Mouse (Mus musculus): ENCODE results near the gene Spire2. TPM values are rescaled to one million over a fixed set of nuclear protein-coding genes. Genes with fewer than 3 reads are reported as not detected.
"Not testable (repeated sequence)": the region's sequence is repeated elsewhere in the genome, so short reads cannot be mapped to it uniquely, and the experiment has no call there.

Gene Spire2
- polyA plus RNA-seq, 1 experiment from 2014 or later = 2.9 TPM

- H3K36me3 ChIP-seq (ENCODE audit: control insufficient read depth, insufficient read depth, low read length) = no peaks in the 10 kb centered on the region
- no peak within 1 kb of the TSS for H3K9ac ChIP-seq (ENCODE audit: low read depth, low read length)
- peaks cover 34% of the 10 kb centered on the region for H3K4me1 ChIP-seq (ENCODE audit: control insufficient read depth, insufficient read depth, low read length)
- peaks cover 48% of the 10 kb centered on the region for H3K27me3 ChIP-seq (ENCODE audit: control insufficient read depth, insufficient read depth, low read length)
- no peak within 1 kb of the TSS for H3K27ac ChIP-seq (ENCODE audit: low read depth, low read length)
- ATAC-seq (replicated peaks; ENCODE audit: insufficient number of reproducible peaks, low FRiP score, low TSS enrichment) = 0 out of 2 replicates have a peak, but pooled peaks have one; percentile 27
- WGBS (ENCODE audit: insufficient replicate concordance) = under 1% methylated on average over 29 of the region's 29 CpGs
- H3K9me3 ChIP-seq (replicated peaks; ENCODE audit: control insufficient read depth, low read length) = no peaks in the 10 kb centered on the region
- H3K4me3 ChIP-seq (ENCODE audit: low read depth, low read length) = peak within 1 kb of the TSS; percentile 37
- peak within 1 kb of the TSS; percentile 64 for H3K4me2 ChIP-seq
Observed at GRCm38 (mm10) chr8:123411246-123411645, 78.7 kb downstream of the Spire2 start, which contains the start of gene Tubb3. Tubb3 (plus strand) TSS chr8:123411424.

GRCm38 (mm10) chr8:123411781-123412327, 79.3 kb downstream of the Spire2 start:
- peaks cover 37% of the 10 kb centered on the region for H3K4me1 ChIP-seq (ENCODE audit: control insufficient read depth, insufficient read depth, low read length)
- no peak for ATAC-seq (replicated peaks; ENCODE audit: insufficient number of reproducible peaks, low FRiP score, low TSS enrichment)
- peak overlapping the region; percentile 64 for H3K4me2 ChIP-seq
- no peak overlapping the region for H3K27ac ChIP-seq (ENCODE audit: low read depth, low read length)
- no peaks in the 10 kb centered on the region for H3K9me3 ChIP-seq (replicated peaks; ENCODE audit: control insufficient read depth, low read length)
- no peaks in the 10 kb centered on the region for H3K36me3 ChIP-seq (ENCODE audit: control insufficient read depth, insufficient read depth, low read length)
- H3K27me3 ChIP-seq (ENCODE audit: control insufficient read depth, insufficient read depth, low read length) = peaks cover 48% of the 10 kb centered on the region
- no peak overlapping the region for H3K9ac ChIP-seq (ENCODE audit: low read depth, low read length)
- whole genome bisulfite sequencing (ENCODE audit: insufficient replicate concordance) = 11% methylated on average over 16 of the region's 16 CpGs
- peak overlapping the region; percentile 37 for H3K4me3 ChIP-seq (ENCODE audit: low read depth, low read length)

GRCm38 (mm10) chr8:123412560-123413170, 80.2 kb downstream of the Spire2 start:
- peaks cover 45% of the 10 kb centered on the region for H3K27me3 ChIP-seq (ENCODE audit: control insufficient read depth, insufficient read depth, low read length)
- no peak overlapping the region for H3K9ac ChIP-seq (ENCODE audit: low read depth, low read length)
- H3K36me3 ChIP-seq (ENCODE audit: control insufficient read depth, insufficient read depth, low read length) = no peaks in the 10 kb centered on the region
- 2% methylated on average over 12 of the region's 12 CpGs for WGBS (ENCODE audit: insufficient replicate concordance)
- peak overlapping the region; percentile 19 for H3K4me2 ChIP-seq
- peaks cover 37% of the 10 kb centered on the region for H3K4me1 ChIP-seq (ENCODE audit: control insufficient read depth, insufficient read depth, low read length)
- H3K9me3 ChIP-seq (replicated peaks; ENCODE audit: control insufficient read depth, low read length) = no peaks in the 10 kb centered on the region
- ATAC-seq (replicated peaks; ENCODE audit: insufficient number of reproducible peaks, low FRiP score, low TSS enrichment) = no peak
- no peak overlapping the region for H3K27ac ChIP-seq (ENCODE audit: low read depth, low read length)
- H3K4me3 ChIP-seq (ENCODE audit: low read depth, low read length) = no peak overlapping the region

- H3K36me3 ChIP-seq (ENCODE audit: control insufficient read depth, insufficient read depth, low read length) = no peaks in the 10 kb centered on the region
- H3K4me3 ChIP-seq (ENCODE audit: low read depth, low read length) = no peak overlapping the region
- ATAC-seq (replicated peaks; ENCODE audit: insufficient number of reproducible peaks, low FRiP score, low TSS enrichment) = no peak
- H3K9ac ChIP-seq (ENCODE audit: low read depth, low read length) = no peak overlapping the region
- H3K4me1 ChIP-seq (ENCODE audit: control insufficient read depth, insufficient read depth, low read length) = peaks cover 28% of the 10 kb centered on the region
- no peak overlapping the region for H3K4me2 ChIP-seq
- no peaks in the 10 kb centered on the region for H3K9me3 ChIP-seq (replicated peaks; ENCODE audit: control insufficient read depth, low read length)
- no peak overlapping the region for H3K27ac ChIP-seq (ENCODE audit: low read depth, low read length)
- 10% methylated on average over 9 of the region's 9 CpGs for WGBS (ENCODE audit: insufficient replicate concordance)
- peaks cover 41% of the 10 kb centered on the region for H3K27me3 ChIP-seq (ENCODE audit: control insufficient read depth, insufficient read depth, low read length)
Observed at GRCm38 (mm10) chr8:123414255-123414654, 81.7 kb downstream of the Spire2 start.

GRCm38 (mm10) chr8:123414997-123415696, 82.6 kb downstream of the Spire2 start:
- not testable (repeated sequence) for H3K36me3 ChIP-seq (ENCODE audit: control insufficient read depth, insufficient read depth, low read length); H3K9ac ChIP-seq (ENCODE audit: low read depth, low read length); H3K27ac ChIP-seq (ENCODE audit: low read depth, low read length); H3K9me3 ChIP-seq (replicated peaks; ENCODE audit: control insufficient read depth, low read length); H3K4me2 ChIP-seq; H3K4me3 ChIP-seq (ENCODE audit: low read depth, low read length); ATAC-seq (replicated peaks; ENCODE audit: insufficient number of reproducible peaks, low FRiP score, low TSS enrichment)
- peaks cover 19% of the 10 kb centered on the region for H3K4me1 ChIP-seq (ENCODE audit: control insufficient read depth, insufficient read depth, low read length)
- WGBS (ENCODE audit: insufficient replicate concordance) = 74% methylated on average over 5 of the region's 5 CpGs
- H3K27me3 ChIP-seq (ENCODE audit: control insufficient read depth, insufficient read depth, low read length) = peaks cover 41% of the 10 kb centered on the region

GRCm38 (mm10) chr8:123415967-123416943, 83.7 kb downstream of the Spire2 start:
- Histone ChIP-seq H3K9ac (ENCODE audit: low read depth, low read length) (no peak overlapping the region), H3K36me3 (ENCODE audit: control insufficient read depth, insufficient read depth, low read length) (no peaks in the 10 kb centered on the region), H3K4me2 (no peak overlapping the region), H3K9me3 (replicated peaks; ENCODE audit: control insufficient read depth, low read length) (no peaks in the 10 kb centered on the region), H3K4me3 (ENCODE audit: low read depth, low read length) (no peak overlapping the region), H3K27me3 (ENCODE audit: control insufficient read depth, insufficient read depth, low read length) (peaks cover 30% of the 10 kb centered on the region), H3K4me1 (ENCODE audit: control insufficient read depth, insufficient read depth, low read length) (peaks cover 8% of the 10 kb centered on the region), H3K27ac (ENCODE audit: low read depth, low read length) (no peak overlapping the region)
- WGBS (ENCODE audit: insufficient replicate concordance) = 44% methylated on average over 8 of the region's 8 CpGs
- no peak for ATAC-seq (replicated peaks; ENCODE audit: insufficient number of reproducible peaks, low FRiP score, low TSS enrichment)

- H3K27ac ChIP-seq (ENCODE audit: low read depth, low read length) = no peak overlapping the region
Observed at GRCm38 (mm10) chr8:123416944-123417555, 84.5 kb downstream of the Spire2 start.

More at GRCm38 (mm10) chr8:123416944-123417555, 84.5 kb downstream of the Spire2 start:
- Histone ChIP-seq H3K9ac (ENCODE audit: low read depth, low read length) (no peak overlapping the region), H3K27me3 (ENCODE audit: control insufficient read depth, insufficient read depth, low read length) (peaks cover 22% of the 10 kb centered on the region), H3K4me1 (ENCODE audit: control insufficient read depth, insufficient read depth, low read length) (peaks cover 2% of the 10 kb centered on the region; the same call in 1 of the 2 replicates), H3K36me3 (ENCODE audit: control insufficient read depth, insufficient read depth, low read length) (no peaks in the 10 kb centered on the region), H3K9me3 (replicated peaks; ENCODE audit: control insufficient read depth, low read length) (no peaks in the 10 kb centered on the region), H3K4me3 (ENCODE audit: low read depth, low read length) (no peak overlapping the region), H3K4me2 (no peak overlapping the region)
- WGBS (ENCODE audit: insufficient replicate concordance) = 72% methylated on average over 8 of the region's 8 CpGs
- ATAC-seq (replicated peaks; ENCODE audit: insufficient number of reproducible peaks, low FRiP score, low TSS enrichment) = no peak

Measured in heart, embryonic 11.5 days (tissue).